Mouse (Mus musculus) MEL (cell line): ENCODE data around the gene Sptbn4.

Experiments used
- CHD2 ChIP-seq: IDR thresholded peaks from 2 replicates; pipeline ENCODE4 v1.6.1; 2011; ENCODE audit warnings: low read length, improper control_type of control experiment
- CTCF ChIP-seq, 3 experiments: IDR thresholded peaks in 2 of 3; conservative IDR thresholded peaks in 1 of 3; 2 replicates each; pipeline ENCODE4 v1.5.1; 2011 to 2012; ENCODE audit warnings: low read length in 3 of 3, low read depth in 2 of 3, mild to moderate bottlenecking in 2 of 3, improper control_type of control experiment in 1 of 3, inconsistent platforms in 1 of 3, mixed read lengths in 1 of 3, moderate library complexity in 1 of 3; ENCODE audit not compliant: control insufficient read depth in 1 of 3, insufficient read depth in 1 of 3, poor library complexity in 1 of 3, severe bottlenecking in 1 of 3
- GATA1 ChIP-seq: IDR thresholded peaks from 2 replicates; pipeline ENCODE4 v1.6.1; 2011; ENCODE audit warnings: low read depth, low read length, improper control_type of control experiment
- KAT2A ChIP-seq: conservative IDR thresholded peaks from 2 replicates; pipeline ENCODE4 v1.6.1; 2012; ENCODE audit warnings: low read depth, low read length, improper control_type of control experiment, inconsistent platforms
- POLR2A ChIP-seq, 2 experiments: IDR thresholded peaks; 2 replicates each; pipeline ENCODE4 v1.6.1; 2011 to 2012; ENCODE audit warnings: low read length in 2 of 2, mild to moderate bottlenecking in 2 of 2, control low read depth in 1 of 2, improper control_type of control experiment in 1 of 2, low read depth in 1 of 2, moderate library complexity in 1 of 2; ENCODE audit not compliant: control insufficient read depth in 1 of 2, insufficient read depth in 1 of 2, poor library complexity in 1 of 2
- USF1 ChIP-seq: IDR thresholded peaks from 2 replicates; pipeline ENCODE4 v1.6.1; 2014; ENCODE audit warnings: low read depth, mild to moderate bottlenecking, inconsistent platforms, low read length, improper control_type of control experiment, moderate library complexity

DNA sequence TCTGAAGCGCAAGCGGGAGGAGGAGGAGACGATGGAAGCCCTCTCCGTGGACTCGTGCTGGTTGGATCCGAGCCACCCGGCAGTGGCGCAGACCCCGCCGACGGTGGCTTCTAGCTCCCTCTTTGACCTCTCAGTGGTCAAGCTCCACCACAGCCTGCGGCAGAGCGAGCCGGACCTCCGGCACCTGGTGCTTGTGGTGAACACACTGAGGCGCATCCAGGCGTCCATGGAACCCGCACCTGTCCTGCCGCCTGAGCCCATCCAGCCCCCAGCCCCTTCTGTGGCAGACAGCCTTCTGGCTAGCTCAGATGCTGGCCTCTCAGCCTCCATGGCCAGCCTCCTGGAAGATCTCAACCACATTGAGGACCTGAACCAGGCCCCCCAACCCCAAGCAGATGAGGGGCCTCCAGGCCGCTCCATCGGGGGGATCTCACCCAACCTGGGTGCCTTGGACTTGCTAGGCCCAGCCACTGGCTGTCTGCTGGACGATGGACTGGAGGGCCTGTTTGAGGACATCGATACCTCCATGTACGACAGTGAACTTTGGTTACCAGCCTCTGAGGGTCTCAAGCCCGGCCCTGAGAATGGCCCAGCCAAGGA, 41.9 kb upstream of the Sptbn4 start:
- TF ChIP-seq CTCF (IDR thresholded peaks at IDR 0.05 in 2 of 3, conservative IDR thresholded peaks at IDR 0.05 in 1 of 3; ENCODE audit: control insufficient read depth in 1 of 3, insufficient read depth in 1 of 3, low read depth in 2 of 3, low read length in 3 of 3, poor library complexity in 1 of 3, severe bottlenecking in 1 of 3): no peak
- TF ChIP-seq CHD2: no peak
- TF ChIP-seq POLR2A (IDR thresholded peaks at IDR 0.05; ENCODE audit: control insufficient read depth in 1 of 2, insufficient read depth in 1 of 2, low read depth in 1 of 2, low read length in 2 of 2, poor library complexity in 1 of 2): no peak
- TF ChIP-seq KAT2A: no peak
- no peak for TF ChIP-seq USF1
- no peak for TF ChIP-seq GATA1
